Mouse (Mus musculus): ENCODE results near the gene Stfa2l1. TPM values are rescaled to one million over a fixed set of nuclear protein-coding genes. Genes with fewer than 3 reads are reported as not detected.
"Not testable (repeated sequence)": the region's sequence is repeated elsewhere in the genome, so short reads cannot be mapped to it uniquely, and the experiment has no call there.

Stfa2l1 gene
- total RNA-seq (2014; fragmentation: Nextera tagmentation) (not detected in 2 replicates), total RNA-seq (2017) (not detected in 2 replicates)

GRCm38 (mm10) chr16:36156402-36156975 lies at the start of gene Stfa2l1:
Stfa2l1 (plus strand) TSS chr16:36156811.
- ATAC-seq (replicated peaks; ENCODE audit: low FRiP score, low TSS enrichment, poor library complexity, severe bottlenecking), result no peak

- not testable (repeated sequence) for ATAC-seq (replicated peaks; ENCODE audit: low FRiP score, low TSS enrichment, poor library complexity, severe bottlenecking)
Measured at GRCm38 (mm10) chr16:36111486-36111885, 45.1 kb upstream of the Stfa2l1 start.

DNA sequence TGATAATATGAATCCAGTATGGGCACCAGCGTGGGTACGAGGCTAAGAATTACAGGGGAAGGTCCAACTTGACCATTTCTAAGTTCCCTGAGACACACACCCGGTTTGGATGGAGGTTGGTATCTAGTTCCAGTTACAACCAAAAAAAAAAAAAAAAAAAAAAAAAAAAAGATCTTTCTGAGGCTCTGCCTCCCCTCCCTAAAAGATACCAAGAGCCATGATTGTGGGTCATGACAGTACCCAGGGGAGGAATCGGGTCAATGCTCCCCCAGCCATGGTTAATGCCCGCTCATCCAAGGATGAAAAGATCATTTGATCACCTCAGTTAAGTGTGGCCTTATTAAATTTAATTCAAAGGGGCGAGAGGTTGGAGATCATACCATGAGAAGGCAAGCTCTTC lies 40.9 kb upstream of the Stfa2l1 start:
- ATAC-seq (replicated peaks; ENCODE audit: low FRiP score, low TSS enrichment, poor library complexity, severe bottlenecking), result not testable (repeated sequence)

DNA sequence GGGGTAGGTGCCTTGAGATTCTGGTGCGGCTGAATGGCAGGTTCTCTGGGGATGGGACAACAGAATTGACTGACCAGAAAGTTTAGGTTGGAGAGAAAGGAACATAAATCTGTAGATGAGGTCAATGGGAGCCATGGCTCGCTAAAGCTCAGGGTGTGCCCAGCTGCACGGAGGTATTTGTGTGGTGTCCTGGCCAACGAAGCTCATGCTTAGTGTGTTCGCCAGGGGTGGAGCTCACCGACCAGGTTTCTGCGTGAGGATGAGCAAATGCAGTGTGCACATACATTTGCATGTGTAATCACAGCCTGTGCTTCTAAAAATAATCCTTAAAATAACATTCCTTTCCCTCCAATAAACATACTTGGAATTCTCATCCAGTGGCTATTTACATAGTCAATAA lies 28.5 kb upstream of the Stfa2l1 start:
- ATAC-seq (replicated peaks; ENCODE audit: low FRiP score, low TSS enrichment, poor library complexity, severe bottlenecking), result no peak

DNA sequence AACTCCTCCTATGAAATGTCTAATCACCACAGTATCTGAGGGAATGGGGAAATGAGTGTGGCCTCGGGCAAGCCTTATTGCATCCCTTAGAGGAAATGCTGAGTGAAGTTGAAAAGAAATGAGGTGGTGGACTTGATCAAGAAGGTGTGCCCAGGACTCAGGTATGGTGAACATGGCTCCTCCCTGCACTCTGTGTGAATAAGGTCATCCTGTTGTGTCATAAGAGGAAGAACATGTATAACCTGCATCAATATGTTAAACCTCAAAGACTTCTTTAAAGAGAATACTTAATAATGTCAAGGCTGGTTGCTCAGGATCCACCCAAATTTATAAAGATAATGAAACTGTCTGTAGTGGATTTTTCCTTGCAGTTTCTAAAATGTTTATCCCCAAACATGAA lies 25.5 kb upstream of the Stfa2l1 start, which contains the start of gene Csta1:
Csta1 (minus strand) TSS at position 101 of the 400 bp plus-strand sequence.
- no peak for ATAC-seq (replicated peaks; ENCODE audit: low FRiP score, low TSS enrichment, poor library complexity, severe bottlenecking)

- no peak for ATAC-seq (replicated peaks; ENCODE audit: low FRiP score, low TSS enrichment, poor library complexity, severe bottlenecking)
Measured at GRCm38 (mm10) chr16:36138201-36138600, 18.4 kb upstream of the Stfa2l1 start.

GRCm38 (mm10) chr16:36167841-36168240 lies 11.2 kb downstream of the Stfa2l1 start:
- ATAC-seq (replicated peaks; ENCODE audit: low FRiP score, low TSS enrichment, poor library complexity, severe bottlenecking), result not testable (repeated sequence)

DNA sequence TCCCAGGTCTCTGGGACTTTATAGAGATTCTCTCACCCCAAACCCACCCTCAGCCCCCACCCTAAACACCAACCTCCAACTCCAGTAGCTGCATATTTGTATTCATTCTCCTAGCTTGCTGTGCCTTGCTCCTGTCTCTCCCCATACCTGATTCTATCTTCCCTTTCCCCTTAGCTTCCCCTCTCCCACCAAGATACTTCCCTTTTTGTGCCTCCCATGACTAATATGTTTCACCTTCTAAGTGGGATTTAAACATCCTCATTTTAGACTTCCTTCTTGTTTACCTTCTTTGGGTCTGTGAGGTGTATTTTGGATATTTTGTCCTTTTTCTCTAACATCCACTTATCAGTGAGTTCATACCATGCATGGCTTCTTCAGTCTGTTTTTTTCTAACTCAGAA lies 19.5 kb downstream of the Stfa2l1 start:
- ATAC-seq (replicated peaks; ENCODE audit: low FRiP score, low TSS enrichment, poor library complexity, severe bottlenecking), result no peak

GRCm38 (mm10) chr16:36179910-36180309 lies 23.3 kb downstream of the Stfa2l1 start:
- ATAC-seq (replicated peaks; ENCODE audit: low FRiP score, low TSS enrichment, poor library complexity, severe bottlenecking), result no peak

DNA sequence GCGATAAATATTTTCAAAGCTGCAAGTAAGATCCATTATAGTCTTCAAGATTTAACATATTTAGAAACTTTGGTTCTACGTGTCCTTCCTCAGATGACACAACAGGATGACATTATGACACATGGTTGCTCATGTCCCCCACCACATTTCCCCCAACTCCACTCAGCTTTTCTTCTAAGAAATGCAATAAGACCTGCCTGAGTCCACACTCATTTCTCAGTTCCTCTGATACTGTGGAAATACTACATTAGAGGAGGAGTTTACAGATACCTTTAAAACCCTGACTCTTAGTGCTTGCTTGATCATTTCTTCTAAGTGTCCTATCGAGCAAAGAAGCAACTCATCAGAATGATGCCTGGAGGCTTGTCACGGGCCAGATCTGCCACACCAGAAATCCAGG lies 27.3 kb downstream of the Stfa2l1 start, which contains the start of gene Gm5483:
Gm5483 (plus strand) TSS at position 301 of the 400 bp plus-strand sequence.
- ATAC-seq (replicated peaks; ENCODE audit: low FRiP score, low TSS enrichment, poor library complexity, severe bottlenecking), result not testable (repeated sequence)

DNA sequence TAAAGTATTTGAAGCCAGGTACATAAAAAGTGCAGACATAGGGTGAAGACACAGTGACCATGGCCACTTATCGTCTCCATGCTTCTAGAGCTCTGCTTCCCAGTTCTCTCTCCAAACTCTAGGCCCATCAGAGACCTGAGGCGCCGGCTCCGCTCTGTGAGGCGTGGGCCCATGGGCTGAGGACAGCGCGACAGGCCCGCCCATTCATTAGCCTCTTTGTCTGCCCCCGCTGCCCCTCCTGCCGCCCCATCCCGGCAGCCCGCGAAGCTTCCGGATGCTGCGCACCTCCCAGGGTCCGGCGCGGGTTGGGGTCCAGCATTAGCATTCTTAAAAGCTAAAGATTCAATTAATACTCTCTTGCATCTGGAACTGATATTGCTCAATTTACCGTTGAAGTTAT lies 42.6 kb downstream of the Stfa2l1 start:
- no peak for ATAC-seq (replicated peaks; ENCODE audit: low FRiP score, low TSS enrichment, poor library complexity, severe bottlenecking)

GRCm38 (mm10) chr16:36203846-36204245 lies 47.2 kb downstream of the Stfa2l1 start:
- no peak for ATAC-seq (replicated peaks; ENCODE audit: low FRiP score, low TSS enrichment, poor library complexity, severe bottlenecking)

- ATAC-seq (replicated peaks; ENCODE audit: low FRiP score, low TSS enrichment, poor library complexity, severe bottlenecking), result not testable (repeated sequence)
Measured at GRCm38 (mm10) chr16:36205684-36206083, 49.1 kb downstream of the Stfa2l1 start.

DNA sequence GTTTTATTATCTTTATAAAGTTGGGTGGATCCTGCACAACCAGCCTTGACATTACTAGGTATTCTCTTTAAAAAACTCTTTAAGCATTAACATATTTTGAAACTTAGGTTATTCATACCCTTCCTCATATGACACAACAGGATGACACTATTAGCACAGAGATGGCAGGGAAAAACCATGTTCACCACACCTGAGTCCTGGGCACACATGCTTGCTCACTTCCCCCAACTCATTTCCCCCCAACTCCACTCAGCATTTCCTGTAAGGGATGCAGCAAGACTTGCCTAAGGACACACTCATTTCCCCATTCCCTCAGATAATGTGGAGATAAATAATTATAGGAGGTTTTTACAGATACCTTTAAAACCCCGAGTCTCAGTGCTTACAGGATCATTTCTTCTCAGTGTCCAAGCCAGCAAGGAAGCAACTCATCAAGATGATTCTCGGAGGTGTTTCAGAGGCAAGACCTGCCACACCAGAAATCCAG lies 53.4 kb downstream of the Stfa2l1 start, which contains the start of gene Gm5416:
Gm5416 (plus strand) TSS at position 437 of the 487 bp plus-strand sequence.
- ATAC-seq (replicated peaks; ENCODE audit: low FRiP score, low TSS enrichment, poor library complexity, severe bottlenecking), result no peak

Other genes starting within 250 kb of the Stfa2l1 start
- gene Parp9, start 218.3 kb upstream of the Stfa2l1 start, total RNA-seq (2014; fragmentation: Nextera tagmentation), result 14.8 and 18.1 TPM in 2 replicates
- 28.3 and 40.9 TPM in 2 replicates for gene Parp9, start 218.3 kb upstream of the Stfa2l1 start, total RNA-seq (2017)
- 15.8 and 19.4 TPM in 2 replicates for gene Dtx3l, start 217.7 kb upstream of the Stfa2l1 start, total RNA-seq (2014; fragmentation: Nextera tagmentation)
- 22.1 and 23.0 TPM in 2 replicates for gene Dtx3l, start 217.7 kb upstream of the Stfa2l1 start, total RNA-seq (2017)
- 50.3 and 58.3 TPM in 2 replicates for gene Kpna1, start 178.1 kb upstream of the Stfa2l1 start, total RNA-seq (2014; fragmentation: Nextera tagmentation)
- gene Kpna1, start 178.1 kb upstream of the Stfa2l1 start, total RNA-seq (2017), result 52.8 and 55.5 TPM in 2 replicates
- gene Wdr5b, start 115.6 kb upstream of the Stfa2l1 start, total RNA-seq (2014; fragmentation: Nextera tagmentation), result 6.6 and 8.3 TPM in 2 replicates
- 9.2 and 9.3 TPM in 2 replicates for gene Wdr5b, start 115.6 kb upstream of the Stfa2l1 start, total RNA-seq (2017)
- 205 and 208 TPM in 2 replicates for gene Fam162a, start 85.2 kb upstream of the Stfa2l1 start, total RNA-seq (2014; fragmentation: Nextera tagmentation)
- gene Fam162a, start 85.2 kb upstream of the Stfa2l1 start, total RNA-seq (2017), result 137 and 156 TPM in 2 replicates
- gene Ccdc58, start 85.1 kb upstream of the Stfa2l1 start, total RNA-seq (2014; fragmentation: Nextera tagmentation), result 119 and 149 TPM in 2 replicates
- gene Ccdc58, start 85.1 kb upstream of the Stfa2l1 start, total RNA-seq (2017), result 93.2 and 218 TPM in 2 replicates
- not detected in 2 replicates for gene Csta1, start 25.6 kb upstream of the Stfa2l1 start, total RNA-seq (2014; fragmentation: Nextera tagmentation)
- gene Csta1, start 25.6 kb upstream of the Stfa2l1 start, total RNA-seq (2017), result not detected in 2 replicates
- not detected in 2 replicates for gene Gm5483, start 27.4 kb downstream of the Stfa2l1 start, total RNA-seq (2014; fragmentation: Nextera tagmentation)
- gene Gm5483, start 27.4 kb downstream of the Stfa2l1 start, total RNA-seq (2017), result not detected in 2 replicates
- gene Gm5416, start 53.6 kb downstream of the Stfa2l1 start, total RNA-seq (2014; fragmentation: Nextera tagmentation), result not detected in 2 replicates
- gene Gm5416, start 53.6 kb downstream of the Stfa2l1 start, total RNA-seq (2017), result not detected in 2 replicates
- not detected in 2 replicates for gene 2010005H15Rik, start 64.7 kb downstream of the Stfa2l1 start, total RNA-seq (2014; fragmentation: Nextera tagmentation)
- not detected in 2 replicates for gene 2010005H15Rik, start 64.7 kb downstream of the Stfa2l1 start, total RNA-seq (2017)
- gene Stfa1, start 120.1 kb downstream of the Stfa2l1 start, total RNA-seq (2014; fragmentation: Nextera tagmentation), result not detected in 2 replicates
- gene Stfa1, start 120.1 kb downstream of the Stfa2l1 start, total RNA-seq (2017), result not detected in 2 replicates
- gene BC117090, start 177.5 kb downstream of the Stfa2l1 start, total RNA-seq (2014; fragmentation: Nextera tagmentation), result not detected in 2 replicates
- gene BC117090, start 177.5 kb downstream of the Stfa2l1 start, total RNA-seq (2017), result not detected in 2 replicates
- gene BC100530, start 210.9 kb downstream of the Stfa2l1 start, total RNA-seq (2014; fragmentation: Nextera tagmentation), result not detected in 2 replicates
- gene BC100530, start 210.9 kb downstream of the Stfa2l1 start, total RNA-seq (2017), result not detected in 2 replicates